Mouse (Mus musculus): Measurements from ENCODE around the gene Vwa1. TPM values are rescaled to one million over a fixed set of nuclear protein-coding genes. Genes with fewer than 3 reads are reported as not detected.
"Not testable (repeated sequence)": the region's sequence is repeated elsewhere in the genome, so short reads cannot be mapped to it uniquely, and the experiment has no call there.

The Vwa1 gene
- total RNA-seq (2015; ENCODE audit: low replicate concordance) (not detected in 2 replicates), total RNA-seq (2017; ENCODE audit: low replicate concordance) (not detected in 2 replicates)

DNA sequence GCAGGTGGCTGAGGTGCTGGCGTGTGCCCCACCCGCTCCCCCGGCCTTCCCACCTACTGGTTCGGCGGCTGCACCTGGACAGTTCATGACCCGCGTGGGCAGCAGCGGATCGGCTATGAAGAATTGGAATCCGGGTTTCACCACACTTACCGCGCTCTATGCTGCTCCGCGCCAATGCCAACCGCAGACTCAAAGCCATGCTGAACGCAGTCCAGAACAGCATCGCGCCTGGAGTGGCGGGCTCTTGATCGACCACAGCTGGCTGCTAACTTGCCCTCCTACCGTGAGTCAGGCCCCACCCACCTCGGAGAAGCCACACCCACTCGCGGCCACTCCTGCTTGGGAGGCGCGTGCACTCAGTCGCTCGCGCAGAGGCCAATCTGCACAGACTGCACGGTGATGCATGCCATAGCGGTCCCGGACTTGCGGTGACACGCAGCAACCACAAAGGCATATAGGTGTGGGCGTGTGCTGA, at the start of gene Vwa1:
Vwa1 (minus strand) TSS at position 419 of the 475 bp plus-strand sequence.
- peak; percentile 77 for ATAC-seq (replicated peaks; ENCODE audit: low FRiP score, poor library complexity, severe bottlenecking)

GRCm38 (mm10) chr4:155823443-155823842, 48.9 kb upstream of the Vwa1 start:
- no peak for ATAC-seq (replicated peaks; ENCODE audit: low FRiP score, poor library complexity, severe bottlenecking)

GRCm38 (mm10) chr4:155821025-155821424, 46.5 kb upstream of the Vwa1 start:
- no peak for ATAC-seq (replicated peaks; ENCODE audit: low FRiP score, poor library complexity, severe bottlenecking)

GRCm38 (mm10) chr4:155817533-155817932, 43.0 kb upstream of the Vwa1 start:
- ATAC-seq (replicated peaks; ENCODE audit: low FRiP score, poor library complexity, severe bottlenecking), result no peak

DNA sequence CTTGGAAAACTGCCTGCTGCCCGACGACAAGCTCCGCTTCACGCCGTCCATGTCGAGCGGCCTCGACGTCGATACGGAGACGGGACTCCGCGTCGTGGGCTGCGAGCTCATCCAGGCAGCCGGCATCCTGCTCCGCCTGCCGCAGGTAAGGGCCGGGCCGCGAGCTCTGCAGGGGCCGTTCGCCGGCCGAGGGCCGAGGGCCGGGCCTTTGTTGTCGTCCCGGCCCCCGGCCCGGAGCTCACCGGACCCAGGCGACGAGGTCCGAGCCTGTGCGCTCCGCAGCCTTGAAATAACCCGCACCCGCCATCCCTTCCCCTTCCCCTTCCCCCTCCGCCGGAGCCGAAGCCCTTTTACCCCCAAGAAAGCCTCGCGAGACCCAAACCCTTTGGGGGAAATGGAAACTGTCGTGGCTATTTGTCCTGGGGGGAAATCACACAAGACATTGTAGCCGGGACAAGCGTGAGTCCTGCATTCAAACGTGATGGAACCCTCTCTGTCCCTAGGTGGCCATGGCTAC, 38.2 kb upstream of the Vwa1 start:
- ATAC-seq (replicated peaks; ENCODE audit: low FRiP score, poor library complexity, severe bottlenecking), result peak; percentile 18

GRCm38 (mm10) chr4:155811929-155812664, 37.6 kb upstream of the Vwa1 start, which contains the start of gene Ccnl2:
Ccnl2 (plus strand) TSS chr4:155812489.
- peak; percentile 97 for ATAC-seq (replicated peaks; ENCODE audit: low FRiP score, poor library complexity, severe bottlenecking)

DNA sequence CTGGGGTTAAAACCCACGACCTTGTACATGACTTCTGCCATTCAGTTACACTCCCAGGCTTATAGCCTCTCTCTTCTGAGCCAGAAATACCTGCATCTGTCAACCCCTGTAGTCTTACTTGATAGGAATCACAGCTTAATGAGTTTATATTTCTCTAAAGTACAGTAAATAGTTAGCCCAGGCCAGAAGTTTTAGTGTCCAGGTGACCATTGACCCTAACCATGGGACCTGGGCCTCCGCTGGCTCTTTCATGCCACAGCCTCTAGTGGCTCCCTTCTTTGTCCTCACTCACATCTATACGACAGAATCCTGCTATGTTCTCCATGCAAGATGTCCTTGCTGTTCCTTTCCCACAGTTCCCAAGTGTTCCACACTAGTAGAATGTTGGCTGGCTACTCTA, 33.3 kb upstream of the Vwa1 start:
- no peak for ATAC-seq (replicated peaks; ENCODE audit: low FRiP score, poor library complexity, severe bottlenecking)

DNA sequence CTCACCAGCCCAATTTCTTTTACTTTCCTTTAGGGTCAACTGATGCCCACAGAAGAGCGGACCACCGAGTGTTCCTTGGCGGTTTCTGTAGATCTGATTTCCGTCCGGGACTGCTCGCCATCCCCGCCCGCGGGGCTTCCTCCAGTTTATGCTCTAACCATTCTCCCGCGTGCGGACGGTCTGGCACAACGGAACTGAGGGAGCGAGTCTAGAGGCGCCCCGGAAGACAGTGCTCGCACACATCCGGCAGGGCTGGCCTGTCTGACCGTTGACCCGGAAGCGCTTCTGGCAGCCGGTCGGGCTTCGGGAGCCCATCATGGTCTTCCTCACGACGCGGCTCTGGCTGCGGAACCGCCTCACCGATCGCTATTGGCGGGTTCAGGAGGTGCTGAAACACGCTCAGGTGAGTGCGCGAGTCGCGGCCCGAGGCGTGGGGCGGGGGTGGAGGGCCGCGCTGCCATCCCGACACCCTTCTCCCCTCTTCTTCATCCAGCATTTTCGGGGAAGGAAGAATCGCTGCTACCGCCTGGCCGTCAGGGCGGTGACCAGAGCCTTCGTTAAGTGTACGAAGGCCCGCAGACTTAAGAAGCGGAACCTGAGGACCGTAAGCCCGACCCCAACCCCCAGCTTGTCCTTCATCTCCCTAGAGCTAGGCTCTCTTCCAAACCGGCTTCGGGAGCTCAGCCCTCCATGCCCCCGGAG, 29.0 kb upstream of the Vwa1 start:
- peak; percentile 96 for ATAC-seq (replicated peaks; ENCODE audit: low FRiP score, poor library complexity, severe bottlenecking)

GRCm38 (mm10) chr4:155802741-155803339, 28.3 kb upstream of the Vwa1 start, which contains the start of gene Mrpl20:
Mrpl20 (plus strand) TSS chr4:155802878.
- peak; percentile 39 for ATAC-seq (replicated peaks; ENCODE audit: low FRiP score, poor library complexity, severe bottlenecking)

DNA sequence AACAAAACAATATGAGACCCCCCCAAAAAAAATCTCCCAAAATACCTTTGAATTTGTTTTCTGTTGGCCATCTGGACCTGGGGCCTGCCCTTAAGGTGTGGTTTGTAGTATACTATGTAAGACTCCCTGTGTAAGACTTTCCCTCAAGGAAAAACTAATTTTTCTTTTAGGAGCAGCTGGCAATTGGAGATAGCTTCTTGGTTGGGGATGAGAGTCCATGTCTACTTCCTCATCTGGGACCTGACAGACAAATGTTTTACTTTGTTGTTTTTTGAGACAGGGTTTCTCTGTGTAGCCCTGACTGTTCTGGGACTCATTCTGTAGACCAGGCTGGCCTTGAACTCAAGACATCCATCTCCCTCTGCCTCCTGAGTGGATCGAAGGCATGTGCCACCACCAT, 27.6 kb upstream of the Vwa1 start:
- no peak for ATAC-seq (replicated peaks; ENCODE audit: low FRiP score, poor library complexity, severe bottlenecking)

DNA sequence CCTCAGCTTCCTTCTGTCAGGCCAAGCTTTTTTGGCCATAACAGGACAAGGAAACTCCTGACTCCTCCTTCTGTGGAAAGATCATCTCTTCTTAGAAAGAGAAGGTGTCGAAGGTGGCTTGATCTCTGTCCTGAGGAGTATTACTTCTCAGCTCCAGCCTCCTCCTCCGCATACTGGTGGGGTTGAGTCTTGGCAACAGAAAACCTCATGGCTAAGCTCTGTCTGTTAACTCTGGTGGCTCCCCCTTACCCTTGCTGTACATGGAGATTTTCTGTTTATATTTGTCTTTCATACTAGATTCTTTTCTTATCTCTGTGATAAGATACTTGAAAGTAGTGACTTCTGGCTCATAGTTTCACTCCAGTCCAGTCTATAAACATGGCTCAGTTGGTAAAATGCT, 19.2 kb upstream of the Vwa1 start:
- ATAC-seq (replicated peaks; ENCODE audit: low FRiP score, poor library complexity, severe bottlenecking), result no peak

- no peak for ATAC-seq (replicated peaks; ENCODE audit: low FRiP score, poor library complexity, severe bottlenecking)
Measured at GRCm38 (mm10) chr4:155791240-155791933, 16.9 kb upstream of the Vwa1 start.

GRCm38 (mm10) chr4:155790650-155791161, 16.2 kb upstream of the Vwa1 start:
- no peak for ATAC-seq (replicated peaks; ENCODE audit: low FRiP score, poor library complexity, severe bottlenecking)

DNA sequence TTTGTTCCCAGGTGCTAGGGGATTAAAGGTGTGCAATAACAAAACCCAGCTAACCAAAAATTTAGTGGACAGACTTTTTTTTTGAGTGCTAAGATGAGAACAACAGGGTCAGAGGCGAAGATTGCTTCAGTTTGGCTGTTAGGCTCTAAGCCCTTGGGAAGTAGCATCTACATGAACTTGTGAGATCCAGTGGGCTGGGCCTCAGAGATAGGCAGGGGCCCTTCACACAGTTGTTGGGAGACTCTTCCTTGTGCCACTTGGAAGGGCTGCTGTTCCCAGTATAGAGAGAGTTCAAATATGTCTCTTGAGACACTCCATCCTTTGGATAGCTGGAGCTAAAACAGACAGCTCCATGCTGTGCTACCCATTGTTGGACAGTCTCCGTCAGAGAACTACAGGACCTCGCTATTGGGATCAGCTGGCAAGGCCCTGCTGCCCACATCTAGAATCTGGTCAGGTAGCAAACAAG, 15.6 kb upstream of the Vwa1 start, which contains the start of gene Ankrd65:
Ankrd65 (plus strand) TSS at position 419 of the 469 bp plus-strand sequence.
- ATAC-seq (replicated peaks; ENCODE audit: low FRiP score, poor library complexity, severe bottlenecking), result no peak

DNA sequence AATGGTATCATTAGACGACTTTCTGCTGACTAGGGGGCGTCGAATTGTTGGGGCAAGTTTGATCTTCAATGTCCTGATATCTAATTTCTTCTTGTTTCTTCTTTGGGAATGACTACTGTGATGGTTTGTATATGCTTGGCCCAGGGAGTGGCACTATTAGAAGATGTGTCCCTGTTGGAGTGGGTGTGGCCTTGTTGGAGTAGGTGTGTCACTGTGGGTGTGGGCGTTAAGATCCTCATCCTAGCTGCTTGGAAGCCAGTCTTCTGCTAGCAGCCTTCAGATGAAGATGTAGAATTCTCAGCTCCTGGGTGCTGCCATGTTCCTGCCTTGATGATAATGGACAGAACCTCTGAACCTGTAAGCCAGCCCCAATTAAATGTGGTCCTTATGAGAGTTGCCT, 14.3 kb upstream of the Vwa1 start:
- ATAC-seq (replicated peaks; ENCODE audit: low FRiP score, poor library complexity, severe bottlenecking), result not testable (repeated sequence)

- peak; percentile 81 for ATAC-seq (replicated peaks; ENCODE audit: low FRiP score, poor library complexity, severe bottlenecking)
Measured at GRCm38 (mm10) chr4:155788300-155788699, 13.8 kb upstream of the Vwa1 start.

DNA sequence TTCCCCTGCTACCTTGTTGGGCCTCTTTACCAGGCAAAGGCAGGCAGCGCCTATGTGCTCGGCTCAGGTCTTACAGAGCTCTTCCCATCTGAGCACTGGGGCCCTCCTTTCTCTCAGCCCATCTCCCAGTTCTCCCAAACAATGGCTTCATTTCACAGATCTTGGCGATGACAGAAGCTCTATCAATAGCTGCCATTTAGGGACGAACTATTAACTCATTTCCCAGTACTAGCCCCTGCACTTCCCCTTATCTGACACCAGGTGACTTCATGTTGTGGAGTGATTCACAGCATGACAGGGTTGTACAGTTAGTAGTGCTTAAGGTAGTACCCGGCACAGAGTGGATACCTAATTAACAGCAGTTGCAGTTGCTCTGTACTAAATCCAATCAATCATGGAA, 11.3 kb upstream of the Vwa1 start, which contains the start of gene Tmem88b:
Tmem88b (minus strand) TSS at position 56 of the 400 bp plus-strand sequence.
- peak; percentile 48 for ATAC-seq (replicated peaks; ENCODE audit: low FRiP score, poor library complexity, severe bottlenecking)

DNA sequence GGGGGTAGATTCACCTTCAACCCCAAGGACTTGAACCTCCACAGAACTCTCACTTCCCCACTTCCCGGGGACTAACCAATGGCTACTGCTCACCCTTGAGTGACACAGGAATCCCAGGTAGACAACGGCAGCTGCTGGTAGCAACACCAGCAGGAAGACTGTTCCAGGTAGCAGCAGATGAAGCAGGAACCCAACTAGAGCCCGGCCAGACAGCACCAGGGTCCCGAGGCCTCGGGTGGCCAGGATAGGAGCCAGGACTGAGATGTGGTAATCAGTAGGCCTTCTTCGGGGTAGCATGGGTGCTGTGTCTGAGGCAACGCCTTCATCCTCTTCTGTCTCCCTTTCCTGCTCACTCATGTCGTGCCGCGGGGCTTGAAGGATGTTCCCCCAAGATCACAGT, 10.7 kb upstream of the Vwa1 start:
- no peak for ATAC-seq (replicated peaks; ENCODE audit: low FRiP score, poor library complexity, severe bottlenecking)

- peak; percentile 68 for ATAC-seq (replicated peaks; ENCODE audit: low FRiP score, poor library complexity, severe bottlenecking)
Measured at GRCm38 (mm10) chr4:155784081-155784701, 9.7 kb upstream of the Vwa1 start.

Data from erythroblast, adult 5-6 weeks (primary cell).